Mouse (Mus musculus) brain, embryonic 14.5 days (tissue): Measurements from ENCODE around the gene Pemt. TPM values are rescaled to one million over a fixed set of nuclear protein-coding genes. Genes with fewer than 3 reads are reported as not detected.

Source experiments
- DNase-seq: peaks from one replicate; pipeline ENCODE4 v3.0.0-alpha.2; 2011; ENCODE audit warnings: low read depth
- CTCF ChIP-seq: fragments of 200-500 bp; IDR thresholded peaks from 2 replicates; pipeline ENCODE4 v1.5.1; 2012; ENCODE audit warnings: inconsistent platforms, mild to moderate bottlenecking, moderate library complexity, borderline replicate concordance; ENCODE audit not compliant: insufficient read depth, insufficient read length; ENCODE audit errors: extremely low read depth
- POLR2A ChIP-seq: fragments of 200-500 bp; IDR thresholded peaks from 2 replicates; pipeline ENCODE4 v1.6.1; 2012; ENCODE audit warnings: mild to moderate bottlenecking, inconsistent platforms, borderline replicate concordance; ENCODE audit not compliant: poor library complexity, insufficient read depth, insufficient read length, severe bottlenecking; ENCODE audit errors: extremely low read depth
- polyA plus RNA-seq: library from polyadenylated mRNA; depleted of rRNA; stranded (reverse); fragments of >200 nt; gene quantifications from 2 replicates; pipeline ENCODE4 v1.2.3, GENCODE M21; 2012; rRNA removed

Gene Pemt
- 5.9 and 7.6 TPM in 2 replicates for polyA plus RNA-seq

GRCm38 (mm10) chr11:60046058-60046735, at the start of gene Pemt:
Gene Pemt (minus strand): TSS chr11:60046489.
- peak; percentile 66 for TF ChIP-seq CTCF
- peak; percentile 38; the same call in 1 of the 2 replicates for TF ChIP-seq POLR2A
- peak; percentile 99 for DNase-seq

GRCm38 (mm10) chr11:60094909-60095810, 48.9 kb upstream of the Pemt start:
- DNase-seq = no peak
- TF ChIP-seq POLR2A (no peak), CTCF (no peak)

DNA sequence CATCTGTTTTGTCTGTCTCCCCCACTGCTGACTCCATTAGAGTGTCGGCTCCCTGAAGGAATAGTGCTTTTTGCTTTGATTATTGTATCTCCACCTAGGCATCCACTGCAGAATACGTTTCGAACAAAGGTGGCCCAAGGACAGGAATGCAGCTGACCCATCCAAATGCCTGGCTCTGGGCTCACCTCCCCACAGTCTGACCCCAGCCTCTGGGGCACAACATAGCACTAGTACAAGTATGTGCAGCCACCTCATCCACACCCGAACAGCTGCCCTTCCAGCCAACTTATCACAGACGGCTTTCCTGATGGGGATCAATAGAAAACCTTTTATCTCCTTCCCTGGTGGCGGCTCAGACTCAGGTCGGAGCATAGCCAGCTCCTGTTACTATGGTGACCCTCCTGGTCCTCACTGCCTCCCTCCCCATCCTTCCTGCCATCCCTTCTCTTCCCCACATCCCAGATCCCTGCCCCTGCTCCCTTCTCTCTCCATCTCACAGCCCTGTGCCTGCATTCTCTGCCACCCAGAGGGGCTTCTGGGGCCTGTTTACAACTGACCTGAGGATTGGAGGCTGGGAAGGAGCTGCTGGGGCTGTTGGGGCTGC, 47.8 kb upstream of the Pemt start:
- no peak for TF ChIP-seq POLR2A
- no peak for TF ChIP-seq CTCF
- peak; percentile 73 for DNase-seq

- DNase-seq = no peak
- no peak for TF ChIP-seq CTCF
Measured at GRCm38 (mm10) chr11:60093227-60093626, 46.9 kb upstream of the Pemt start.

GRCm38 (mm10) chr11:60091422-60091761, 45.1 kb upstream of the Pemt start:
- TF ChIP-seq CTCF = no peak
- TF ChIP-seq POLR2A = no peak
- DNase-seq = no peak

DNA sequence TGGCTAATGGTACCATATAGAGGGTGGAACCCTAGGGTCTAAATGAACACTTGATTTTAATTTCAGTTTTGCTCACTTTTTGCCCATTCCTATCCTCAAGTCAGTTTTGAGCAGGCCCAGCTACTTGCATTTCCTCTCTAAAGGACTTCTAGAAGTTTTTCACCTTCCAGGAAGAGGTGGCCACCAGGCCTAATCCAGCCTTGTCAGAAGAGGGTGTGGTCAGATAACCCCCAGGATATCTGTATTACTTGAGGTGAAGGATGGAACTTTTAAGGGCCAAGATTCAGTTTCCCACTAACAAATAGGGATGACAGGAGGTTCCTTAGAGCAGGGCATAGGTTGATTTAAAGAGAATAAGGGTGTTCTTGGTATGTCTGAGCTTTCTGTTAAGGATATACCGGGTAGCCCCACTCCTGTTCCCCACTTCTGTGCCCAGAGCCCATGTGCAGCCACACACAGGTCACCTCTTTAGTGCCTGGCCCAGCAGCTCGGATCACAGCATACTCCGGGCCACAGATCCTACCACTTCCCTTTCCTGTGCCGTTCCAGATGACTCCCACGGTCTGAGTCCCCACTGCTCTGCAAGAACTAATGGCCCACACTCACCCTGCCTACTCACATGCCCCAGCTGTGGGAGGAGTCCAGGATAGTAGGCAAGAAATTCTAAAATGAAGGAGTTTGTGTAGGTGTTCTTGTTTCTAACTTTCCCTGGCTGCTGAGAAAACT, 44.6 kb upstream of the Pemt start:
- no peak for DNase-seq
- TF ChIP-seq CTCF = no peak
- TF ChIP-seq POLR2A = no peak

DNA sequence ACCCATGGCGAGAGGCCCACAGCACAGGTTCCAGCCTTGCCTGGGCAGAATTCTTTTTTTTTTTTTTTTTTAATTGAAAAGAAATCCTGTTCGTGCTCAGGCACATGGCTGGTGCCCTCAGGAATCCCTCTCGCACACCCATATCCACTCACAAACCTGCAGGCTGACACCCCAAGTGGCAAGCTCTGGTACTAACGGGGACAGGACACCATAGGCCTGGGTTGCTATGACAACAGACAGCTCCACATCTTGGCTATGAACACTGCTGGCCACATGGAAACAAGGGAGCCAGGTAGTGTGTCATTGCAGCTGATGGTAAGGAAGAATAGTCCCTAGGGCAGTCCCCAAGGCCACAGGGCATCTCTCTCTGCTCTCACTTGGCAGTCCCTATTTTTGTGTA, 42.7 kb upstream of the Pemt start:
- TF ChIP-seq CTCF = peak; percentile 56; the same call in 1 of the 2 replicates
- no peak for TF ChIP-seq POLR2A
- peak; percentile 86 for DNase-seq

DNA sequence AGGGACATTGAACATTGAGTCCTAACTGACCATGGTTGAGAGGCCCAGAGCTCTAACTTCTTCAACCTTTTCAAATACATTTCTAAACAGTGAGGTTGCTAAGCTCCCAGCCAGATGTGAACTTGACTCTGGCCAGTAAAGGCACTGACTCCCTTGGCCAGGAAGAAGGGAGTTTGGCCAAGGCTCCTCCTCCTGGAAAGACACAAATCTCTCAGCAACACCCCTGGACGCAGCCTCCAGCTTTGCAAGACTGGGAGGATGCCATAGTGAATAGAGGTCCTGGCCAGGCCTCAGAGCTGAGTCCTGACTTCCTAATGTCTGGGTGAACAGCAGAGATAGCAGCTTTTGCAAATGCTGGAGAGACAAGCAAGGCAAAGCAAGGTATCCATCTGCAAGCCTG, 40.4 kb upstream of the Pemt start:
- TF ChIP-seq CTCF (no peak), POLR2A (no peak)
- no peak for DNase-seq

GRCm38 (mm10) chr11:60084589-60084988, 38.3 kb upstream of the Pemt start:
- TF ChIP-seq CTCF (peak; percentile 72; the same call in 1 of the 2 replicates), POLR2A (no peak)
- peak; percentile 19 for DNase-seq

- no peak for TF ChIP-seq POLR2A
- peak; percentile 65; the same call in 1 of the 2 replicates for TF ChIP-seq CTCF
- peak; percentile 81 for DNase-seq
Measured at GRCm38 (mm10) chr11:60076790-60077189, 30.5 kb upstream of the Pemt start.

GRCm38 (mm10) chr11:60076183-60076582, 29.9 kb upstream of the Pemt start:
- no peak for TF ChIP-seq POLR2A
- TF ChIP-seq CTCF = no peak
- no peak for DNase-seq

DNA sequence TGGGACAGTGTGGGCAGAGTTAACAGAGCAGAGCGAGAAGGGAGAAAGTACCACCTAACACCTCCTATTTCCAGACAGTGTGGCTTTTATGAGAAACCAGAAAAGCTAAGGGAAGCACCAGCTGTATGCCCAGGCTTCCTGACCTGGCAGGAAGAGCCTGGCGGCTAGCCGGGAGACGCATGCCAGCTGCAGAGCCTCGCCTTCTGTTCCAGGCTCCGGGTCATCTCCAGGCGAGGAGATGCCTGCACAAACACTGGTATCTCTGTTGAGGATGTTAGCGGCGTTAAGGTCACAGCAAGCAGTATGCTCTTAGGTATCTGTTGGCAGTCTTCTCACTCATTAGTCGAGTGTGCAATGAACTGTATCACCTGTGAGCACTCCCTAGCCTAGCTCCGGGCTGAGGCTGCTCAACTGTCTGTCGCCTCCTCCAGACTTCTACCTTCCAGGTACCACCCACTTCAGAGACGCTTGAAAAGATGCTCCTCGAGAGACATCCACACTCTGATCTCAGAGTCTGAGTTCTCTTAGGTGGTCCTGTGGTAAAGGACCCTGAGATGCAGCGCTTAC, 27.7 kb upstream of the Pemt start:
- DNase-seq = peak; percentile 11
- TF ChIP-seq CTCF = no peak
- no peak for TF ChIP-seq POLR2A
